Mouse (Mus musculus) embryonic stem cell, embryonic (primary cell): ENCODE measurements around the gene Olfr533.
"Not testable (repeated sequence)": the region's sequence is repeated elsewhere in the genome, so short reads cannot be mapped to it uniquely, and the experiment has no call there.

Source experiments
- CTCF ChIA-PET, 4 experiments: fragments of 300-600 bp in 2 of 4; fragments of 350-600 bp in 2 of 4; sonication (Branson Sonifier 250); formaldehyde crosslinking; loops; one replicate each; lab custom pipeline; 2022; ENCODE audit warnings: inconsistent platforms in 2 of 4; lab: Charles Lee
- POLR2A ChIA-PET, 4 experiments: fragments of 300-600 bp in 2 of 4; fragments of 350-600 bp in 2 of 4; sonication (Branson Sonifier 250); formaldehyde crosslinking; loops; one replicate each; lab custom pipeline; 2022; ENCODE audit warnings: antibody characterized with exemption in 4 of 4, inconsistent platforms in 1 of 4; lab: Charles Lee

The Olfr533 gene

GRCm38 (mm10) chr7:140463070-140463469 lies at the start of gene Olfr533:
Olfr533 (plus strand) TSS chr7:140463370.
- POLR2A ChIA-PET, CTCF ChIA-PET: not testable (repeated sequence)

GRCm38 (mm10) chr7:140421539-140421938 lies 41.6 kb upstream of the Olfr533 start, which contains the start of gene Olfr532:
Olfr532 (minus strand) TSS chr7:140421639.
- CTCF ChIA-PET: no interaction called here
- POLR2A ChIA-PET: no interaction called here

- CTCF ChIA-PET: interaction anchor here in 2 of 4 experiments (0.8 to 1.0 kb wide), 2 partner anchors 255 to 302 kb away, joined by 3 read pairs; no protein-coding TSS in a partner anchor
- POLR2A ChIA-PET: no interaction called here
Observed at GRCm38 (mm10) chr7:140443141-140443540, 20.0 kb upstream of the Olfr533 start.

- POLR2A ChIA-PET: no interaction called here
Observed at GRCm38 (mm10) chr7:140477886-140478285, 14.7 kb downstream of the Olfr533 start.

GRCm38 (mm10) chr7:140478733-140479132 lies 15.6 kb downstream of the Olfr533 start:
- ChIA-PET POLR2A (no interaction called here), CTCF (no interaction called here)

More at GRCm38 (mm10) chr7:140477886-140478285, 14.7 kb downstream of the Olfr533 start:
- CTCF ChIA-PET: no interaction called here

GRCm38 (mm10) chr7:140483916-140484315 lies 20.7 kb downstream of the Olfr533 start, which contains the start of gene Olfr535:
Olfr535 (plus strand) TSS chr7:140484216.
- ChIA-PET POLR2A (no interaction called here), CTCF (no interaction called here)

- ChIA-PET CTCF (no interaction called here), POLR2A (no interaction called here)
Observed at GRCm38 (mm10) chr7:140488981-140489380, 25.8 kb downstream of the Olfr533 start.

GRCm38 (mm10) chr7:140494231-140494630 lies 31.1 kb downstream of the Olfr533 start:
- CTCF ChIA-PET: no interaction called here
- POLR2A ChIA-PET: no interaction called here

- ChIA-PET CTCF (no interaction called here), POLR2A (no interaction called here)
Observed at GRCm38 (mm10) chr7:140494702-140495101, 31.5 kb downstream of the Olfr533 start.

GRCm38 (mm10) chr7:140507346-140508021 lies 44.3 kb downstream of the Olfr533 start, which contains the start of gene Olfr536:
Olfr536 (minus strand) TSS chr7:140507396.
- POLR2A ChIA-PET, CTCF ChIA-PET: not testable (repeated sequence)
